Mouse (Mus musculus) kidney, adult 9 months (tissue): ENCODE measurements around the gene Csmd2.

Experiments
- DNase-seq: peaks from one replicate; pipeline ENCODE4 v3.0.0; 2022

Gene Csmd2

DNA sequence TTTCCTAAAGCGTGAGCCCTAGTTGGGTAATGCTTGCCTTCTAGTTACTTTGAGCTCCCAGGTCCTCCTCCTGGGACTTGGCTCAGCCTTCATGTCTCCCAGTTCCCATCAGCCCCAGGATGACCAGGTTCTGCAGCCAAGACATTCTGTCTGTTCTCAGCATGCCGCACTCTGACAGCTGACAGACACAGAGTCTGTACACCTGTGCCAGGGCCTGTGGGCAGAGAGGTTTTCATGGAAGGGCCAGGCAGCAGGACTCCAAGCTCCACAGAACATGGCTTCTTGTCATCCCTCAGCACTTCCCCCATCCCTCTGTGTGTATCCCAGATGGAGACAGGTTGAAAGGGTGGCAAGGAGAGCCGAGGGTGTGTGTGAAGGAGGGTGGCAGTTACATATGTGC, 154.6 kb downstream of the Csmd2 start:
- no peak for DNase-seq

- peak; percentile 3 for DNase-seq
Observed at GRCm38 (mm10) chr4:128143147-128143546, 155.5 kb downstream of the Csmd2 start.

- DNase-seq = no peak
Observed at GRCm38 (mm10) chr4:128149524-128149923, 161.9 kb downstream of the Csmd2 start.

- no peak for DNase-seq
Observed at GRCm38 (mm10) chr4:128152066-128152465, 164.4 kb downstream of the Csmd2 start.

- DNase-seq = no peak
Observed at GRCm38 (mm10) chr4:128153144-128153543, 165.5 kb downstream of the Csmd2 start.

DNA sequence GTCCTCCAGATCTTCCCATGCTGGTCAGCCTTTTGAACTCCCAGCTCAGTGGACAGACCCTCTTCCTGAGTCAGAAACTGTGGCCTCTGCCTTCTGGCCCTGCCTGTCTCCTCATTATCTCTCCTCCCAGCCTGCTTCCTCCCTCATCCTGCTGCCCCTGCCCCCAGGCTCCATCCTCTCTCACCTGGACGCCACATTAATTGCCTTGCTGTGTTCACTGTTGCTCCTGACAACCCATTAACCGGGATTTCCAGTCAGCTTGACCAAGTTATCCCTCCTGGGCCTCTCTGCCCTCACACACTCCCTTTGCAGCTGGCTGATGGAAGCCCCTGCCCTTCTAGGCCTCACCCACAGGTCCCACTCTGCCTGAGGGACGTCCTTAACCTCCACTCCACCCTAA, 167.6 kb downstream of the Csmd2 start:
- DNase-seq = no peak

- DNase-seq = no peak
Observed at GRCm38 (mm10) chr4:128160656-128161055, 173.0 kb downstream of the Csmd2 start.

DNA sequence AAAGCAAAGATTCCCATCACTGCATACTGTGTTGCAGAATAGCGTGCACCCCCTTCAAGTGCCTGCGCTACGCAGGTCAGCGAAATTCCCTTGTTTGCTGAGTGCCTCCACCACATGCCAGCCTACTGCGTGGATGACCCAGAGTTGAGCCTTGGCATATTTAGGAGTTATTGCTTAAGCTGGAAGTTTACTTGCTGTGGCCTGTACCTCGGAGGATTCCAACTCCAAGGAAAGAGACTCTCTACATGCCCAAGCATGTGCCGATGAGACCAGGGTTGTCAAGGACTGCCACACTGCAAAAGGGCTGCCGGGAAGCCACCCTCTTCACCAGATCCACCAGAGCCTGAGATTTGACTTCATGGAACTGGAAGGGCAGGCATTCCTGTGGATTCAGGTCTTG, 182.5 kb downstream of the Csmd2 start:
- DNase-seq = no peak

GRCm38 (mm10) chr4:128171233-128171632, 183.6 kb downstream of the Csmd2 start:
- DNase-seq = no peak

- DNase-seq = no peak
Observed at GRCm38 (mm10) chr4:128171701-128172100, 184.0 kb downstream of the Csmd2 start.

DNA sequence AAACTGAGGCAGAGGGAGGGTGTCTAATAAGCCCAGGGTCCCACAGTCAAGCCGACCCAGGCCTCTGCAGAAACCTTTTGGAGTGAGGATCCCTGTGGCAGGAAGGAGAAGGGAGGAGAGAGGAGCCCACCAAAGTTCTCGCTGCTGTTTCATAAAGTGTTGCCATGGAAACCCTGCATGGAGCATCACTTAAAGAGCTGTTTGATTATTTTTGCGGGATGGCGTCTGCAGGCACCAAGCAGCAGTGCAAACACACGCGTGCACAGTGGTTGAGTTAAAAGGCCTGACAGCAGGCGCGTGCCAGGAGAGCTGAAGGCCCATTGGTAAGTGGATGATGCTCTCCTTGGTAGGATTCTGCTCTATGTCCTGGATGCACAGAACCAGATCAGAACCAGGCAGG, 191.3 kb downstream of the Csmd2 start:
- no peak for DNase-seq

DNA sequence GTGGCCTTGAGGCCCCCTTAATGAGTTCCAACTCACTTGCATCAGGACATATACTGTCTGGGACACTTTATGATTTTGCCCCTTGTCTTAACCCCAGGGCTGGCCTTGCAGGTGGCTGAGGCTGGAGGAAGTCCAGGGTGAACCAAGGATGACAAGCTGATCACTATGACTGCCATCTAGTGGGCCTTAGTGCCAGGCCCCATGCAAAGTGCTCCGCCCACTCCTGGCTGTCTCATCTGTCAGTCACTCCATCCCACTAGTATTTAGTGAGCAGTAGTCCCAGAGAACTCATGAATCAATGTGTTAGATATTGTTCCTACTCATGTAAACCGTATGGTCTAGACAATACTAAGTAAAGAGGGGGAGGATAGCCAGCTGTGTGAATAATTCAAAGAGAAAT, 191.9 kb downstream of the Csmd2 start:
- DNase-seq = peak; percentile 8

GRCm38 (mm10) chr4:128184747-128185146, 197.1 kb downstream of the Csmd2 start:
- no peak for DNase-seq

GRCm38 (mm10) chr4:128194454-128194853, 206.8 kb downstream of the Csmd2 start:
- DNase-seq = no peak

DNA sequence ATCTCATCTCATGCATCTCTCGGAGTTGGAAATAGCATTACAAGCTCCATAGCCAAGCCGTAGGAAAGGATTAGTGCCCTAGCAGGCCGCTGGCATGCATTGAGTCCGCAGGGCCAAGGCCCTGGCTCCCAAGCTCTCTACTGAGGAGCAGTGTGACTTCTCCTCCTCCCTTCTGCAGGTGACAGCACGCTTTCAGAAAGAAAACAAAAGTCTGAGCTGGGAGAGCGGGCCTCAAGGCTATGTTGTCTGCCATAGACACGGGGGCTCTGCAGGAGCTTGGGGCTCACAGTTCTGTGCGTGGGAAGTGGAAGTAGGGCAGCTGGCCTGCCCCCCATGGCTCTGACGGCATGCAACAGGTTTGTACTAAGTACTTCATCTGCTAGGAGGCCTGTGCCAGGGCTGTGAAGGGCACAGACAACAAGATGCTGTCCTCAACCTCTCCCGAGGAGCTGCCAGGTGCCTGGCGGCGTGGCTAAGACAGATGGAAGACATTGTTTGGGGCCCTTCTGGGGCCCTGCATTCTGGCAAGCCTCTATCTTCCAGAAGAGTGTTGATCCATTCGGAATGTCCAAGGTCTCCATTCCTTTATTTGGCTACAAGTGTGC, 230.4 kb downstream of the Csmd2 start:
- no peak for DNase-seq

DNA sequence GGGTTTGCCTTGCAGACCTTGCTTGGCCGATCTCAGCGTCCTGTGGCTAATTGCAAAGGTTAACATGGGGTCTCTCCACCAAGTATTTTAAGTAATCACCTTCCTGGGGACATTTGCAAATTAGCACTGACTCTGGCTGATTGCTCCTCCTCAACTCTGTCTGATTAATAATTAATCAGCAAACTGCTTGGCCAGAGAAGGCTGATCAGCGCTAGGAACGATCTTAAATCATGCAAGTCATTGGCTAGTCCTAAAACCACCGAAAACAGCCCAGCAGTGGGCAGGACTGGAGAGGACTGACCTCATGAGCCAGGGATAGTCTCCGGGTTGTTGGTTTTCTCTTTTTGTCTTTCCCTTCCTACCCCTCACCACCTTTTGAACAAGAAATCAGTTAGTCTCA, 236.8 kb downstream of the Csmd2 start:
- peak; percentile 58 for DNase-seq

DNA sequence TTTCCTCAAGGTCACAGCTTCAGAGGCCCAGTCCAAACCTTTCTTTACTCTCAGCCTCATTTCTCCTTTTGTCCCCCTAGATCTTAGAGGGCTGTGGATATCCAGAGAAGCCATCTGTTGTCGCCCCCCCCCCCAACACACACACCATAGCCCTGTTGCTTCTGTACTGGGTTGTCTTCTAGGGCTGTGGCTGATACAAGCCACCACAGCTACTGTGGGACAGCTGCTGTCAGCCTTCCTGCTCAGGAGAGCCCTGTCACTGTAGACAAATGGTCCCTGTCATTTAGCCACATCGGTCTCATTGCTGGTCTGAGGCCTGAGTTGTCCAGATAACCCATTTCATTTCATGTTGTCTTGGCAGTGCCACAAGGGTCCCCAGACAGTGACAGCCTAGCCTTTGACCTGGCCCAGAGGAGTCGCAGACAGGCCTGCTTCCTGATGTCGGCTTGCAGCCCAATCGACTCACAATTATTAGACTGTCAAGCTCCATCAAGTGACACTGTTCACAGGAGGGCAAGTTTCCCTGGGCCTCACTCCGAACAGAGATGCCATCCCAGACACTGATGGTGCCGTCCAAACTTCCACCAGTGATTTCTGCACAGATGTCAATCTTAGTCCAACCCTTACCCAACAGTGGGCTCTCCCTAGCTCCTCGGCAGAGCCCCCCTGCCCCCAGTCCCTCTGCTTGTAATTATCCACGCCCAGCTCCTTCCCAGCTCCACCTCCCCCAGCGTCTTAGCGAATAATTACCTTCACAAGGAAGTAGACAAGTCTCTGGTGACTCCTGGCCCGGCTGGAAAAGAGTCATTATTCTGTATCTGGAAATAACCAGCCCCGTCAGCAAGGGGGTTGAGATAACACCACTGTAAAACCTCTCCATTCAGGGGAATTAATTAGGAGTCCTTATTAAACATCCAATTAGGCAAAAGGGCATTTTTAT, 240.0 kb downstream of the Csmd2 start:
- DNase-seq = peak; percentile 17

DNA sequence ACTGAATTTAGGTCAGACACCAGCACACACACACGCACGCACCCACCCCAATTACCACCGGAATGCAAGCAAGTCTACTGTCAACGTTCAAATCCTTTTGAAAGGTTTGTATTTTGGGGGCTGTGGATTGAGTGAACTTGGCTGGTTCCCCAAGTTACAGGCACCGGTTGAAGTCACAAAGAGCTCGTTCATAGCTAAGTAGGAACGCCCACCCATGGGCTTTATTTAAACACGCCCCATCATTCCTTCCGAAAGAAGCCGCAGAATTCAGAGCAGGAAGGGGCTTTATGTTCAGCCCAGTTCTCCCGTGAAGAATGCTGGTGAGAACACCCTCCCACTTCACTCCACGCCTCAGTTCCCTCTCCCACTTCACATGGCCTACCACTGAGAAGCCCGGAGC, 245.8 kb downstream of the Csmd2 start:
- no peak for DNase-seq

DNA sequence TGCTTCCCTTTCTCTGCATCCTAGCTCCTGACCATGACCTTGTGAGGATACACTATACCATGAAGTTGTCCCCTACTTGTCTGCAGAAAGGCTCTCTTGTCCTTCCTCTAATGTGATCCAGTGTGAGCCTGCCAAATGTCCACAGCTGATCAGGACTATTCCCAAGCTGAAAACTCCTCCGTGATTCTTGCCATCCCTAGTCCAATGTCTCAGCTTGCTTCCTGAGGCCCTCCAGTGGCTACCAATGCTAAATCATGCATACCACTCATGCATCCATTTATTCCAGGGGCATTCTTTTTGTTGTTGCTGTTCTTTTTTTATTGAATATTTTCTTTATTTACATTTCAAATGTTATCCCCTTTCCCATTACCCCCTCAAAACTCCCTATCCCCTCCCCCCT, 251.5 kb downstream of the Csmd2 start:
- DNase-seq = no peak

DNA sequence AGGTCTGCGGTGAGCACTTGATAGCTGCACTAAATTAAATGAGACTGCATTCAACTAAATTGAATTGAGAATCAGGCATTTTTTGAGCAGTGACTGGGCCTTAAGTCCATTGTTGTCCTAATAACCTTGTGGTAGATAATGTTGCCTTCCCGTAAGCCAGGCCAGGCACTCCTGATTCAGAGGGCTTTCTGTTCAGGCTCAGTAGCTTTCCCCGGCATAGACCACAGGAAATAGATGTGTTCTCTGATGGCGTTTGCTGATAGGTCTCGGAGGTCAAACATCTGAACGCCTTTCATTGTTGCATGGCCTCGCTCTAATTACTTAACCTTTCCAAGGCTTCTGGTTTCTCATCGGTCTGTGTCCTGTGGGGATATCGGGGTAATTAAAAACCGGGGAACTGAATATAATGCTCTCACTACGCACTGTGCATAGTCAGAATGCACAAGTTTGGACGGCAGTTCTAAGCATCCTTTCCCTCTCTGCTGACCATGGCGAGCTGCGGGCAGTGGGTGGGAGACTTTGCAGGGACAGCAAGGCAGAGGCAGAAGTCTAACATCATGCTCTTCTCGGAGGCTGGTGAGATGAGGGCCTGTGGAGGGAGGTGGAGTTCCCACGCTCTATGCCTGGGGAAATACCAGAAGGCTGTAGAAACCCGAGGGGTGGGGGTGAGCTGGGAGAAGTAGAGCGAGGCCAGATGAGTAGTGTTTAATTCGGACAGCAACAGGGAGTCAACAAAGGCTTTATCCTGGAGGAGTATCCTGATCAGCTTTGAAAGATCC, 253.6 kb downstream of the Csmd2 start:
- no peak for DNase-seq

DNA sequence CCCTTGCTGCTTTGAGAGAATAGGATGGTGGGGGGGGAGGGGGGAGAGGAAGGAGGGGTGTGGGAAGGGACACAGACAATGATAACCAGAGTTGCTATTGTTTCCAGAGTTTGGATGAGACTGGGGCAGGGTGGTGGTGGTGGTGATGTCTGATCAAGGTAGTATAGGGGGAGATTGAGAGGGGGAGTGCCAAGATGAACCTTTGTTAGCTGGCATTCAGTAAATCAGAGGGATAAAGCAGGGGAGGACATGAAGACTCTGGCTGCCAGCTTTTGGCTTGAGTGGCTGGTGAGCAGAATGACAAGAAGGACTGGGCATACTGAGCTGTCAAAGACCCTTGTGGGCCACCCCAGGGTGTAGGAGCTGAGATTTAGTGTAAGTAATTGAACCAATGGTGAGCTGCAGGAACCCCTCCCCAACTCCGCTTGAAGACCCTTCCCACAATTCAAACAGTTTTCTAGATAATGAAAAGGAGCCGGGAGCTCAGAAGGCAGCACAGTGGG, 254.2 kb downstream of the Csmd2 start:
- DNase-seq = no peak

GRCm38 (mm10) chr4:128245201-128245600, 257.5 kb downstream of the Csmd2 start:
- peak; percentile 17 for DNase-seq

GRCm38 (mm10) chr4:128248676-128249075, 261.0 kb downstream of the Csmd2 start:
- peak; percentile 20 for DNase-seq
